ENCODE assay signal across 8 mouse cellular contexts in the genomic region with DNA sequence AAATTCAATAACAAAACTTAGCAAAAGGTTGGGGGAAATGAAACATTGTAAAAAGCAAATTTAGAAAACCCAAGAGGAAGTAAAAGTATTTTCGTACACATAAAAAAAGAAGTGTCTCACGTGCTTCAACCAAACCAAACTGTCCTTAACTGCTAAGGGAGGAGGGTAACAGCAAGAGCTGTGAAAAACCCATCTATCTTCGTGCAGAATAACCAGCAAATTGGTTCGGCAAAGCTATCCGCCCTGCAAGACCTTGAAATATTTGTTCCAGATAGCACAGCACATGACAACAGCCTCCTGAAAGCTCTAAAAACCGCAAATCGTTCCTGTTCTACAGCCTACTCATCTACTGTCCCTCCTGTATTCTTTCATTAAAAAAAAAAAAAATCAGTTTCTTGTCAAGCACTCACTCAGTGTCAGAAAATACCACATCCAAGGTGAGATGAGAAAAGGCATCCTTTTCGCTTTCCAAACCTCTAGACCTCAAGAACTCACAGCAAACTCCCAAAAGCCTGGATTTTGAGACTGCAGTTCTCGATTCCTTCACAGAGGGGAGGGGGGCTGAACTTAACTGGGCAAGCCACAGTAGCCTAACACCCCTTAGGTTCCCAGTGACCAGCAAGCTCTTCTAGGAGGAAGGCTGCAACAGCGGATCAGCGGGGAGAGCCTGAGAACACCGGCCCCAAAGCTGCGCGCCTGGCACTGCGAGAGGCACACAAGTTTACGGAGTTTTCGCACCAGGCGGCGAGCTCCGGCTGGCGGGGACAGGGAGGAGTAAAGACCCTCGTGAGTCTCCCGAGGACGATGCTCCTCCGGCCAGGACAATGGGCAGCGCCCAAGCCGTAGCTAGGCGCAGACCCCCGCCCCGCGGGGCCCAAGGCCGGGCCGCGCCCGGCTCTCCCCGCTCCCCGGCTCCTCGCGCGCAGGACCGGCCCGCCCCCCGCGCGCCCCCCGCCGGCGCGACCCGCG. TPM values are rescaled to one million over a fixed set of nuclear protein-coding genes. Genes with fewer than 3 reads are reported as not detected.
DNase-seq lines count a peak whose midpoint lies in the region; ATAC-seq lines count a peak whose summit lies in the region.

No protein-coding gene starts in this region.

- H3K9ac ChIP-seq in heart, embryonic 11.5 days (ENCODE audit: low read depth, low read length) = peak overlapping the region; percentile 78
- peak overlapping the region; percentile 84 for H3K9ac ChIP-seq in midbrain, embryonic 13.5 days (replicated peaks)

- peaks cover 28% of the 10 kb centered on the region for H3K4me1 ChIP-seq in heart, embryonic 11.5 days (ENCODE audit: control insufficient read depth, insufficient read depth, low read length)
- peaks cover 47% of the 10 kb centered on the region for H3K4me1 ChIP-seq in midbrain, embryonic 13.5 days (replicated peaks)

- H3K4me2 ChIP-seq in heart, embryonic 11.5 days = peak overlapping the region; percentile 87
- peak overlapping the region; percentile 85 for H3K4me2 ChIP-seq in midbrain, embryonic 13.5 days (replicated peaks)

- 2% methylated on average over 40 of the region's 51 CpGs for WGBS in heart, embryonic 11.5 days (ENCODE audit: insufficient replicate concordance)
- 4% methylated on average over 47 of the region's 51 CpGs for WGBS in midbrain, embryonic 13.5 days

- no peaks in the 10 kb centered on the region for H3K27me3 ChIP-seq in heart, embryonic 11.5 days (ENCODE audit: control insufficient read depth, insufficient read depth, low read length)
- no peaks in the 10 kb centered on the region for H3K27me3 ChIP-seq in midbrain, embryonic 13.5 days

- peak; percentile 71 for DNase-seq in cerebellum, adult 9-10 months
- no peak for DNase-seq in cerebellum, postnatal 14 days
- DNase-seq in c-Kit-negative CD71-positive TER-119-positive erythroid progenitor cells, embryonic 14.5 days (ENCODE audit: low read depth, low spot score) = peak; percentile 24
- peak; percentile 42 to 44 for DNase-seq in layer of hippocampus, postnatal 25 days (ENCODE audit: extremely low spot score in 1 of 2, low spot score in 1 of 2)
- DNase-seq in urinary bladder, postnatal 25 days (ENCODE audit: low spot score) = peak; percentile 46

- peak; percentile 14 for ATAC-seq in CD4-positive, CD25-positive, alpha-beta regulatory T cell, adult 4 months
- ATAC-seq in heart, embryonic 11.5 days (replicated peaks; ENCODE audit: insufficient number of reproducible peaks, low FRiP score, low TSS enrichment) = peak; percentile 49
- peak; percentile 86 for ATAC-seq in midbrain, embryonic 13.5 days

- H3K9me3 ChIP-seq in heart, embryonic 11.5 days (replicated peaks; ENCODE audit: control insufficient read depth, low read length) = no peaks in the 10 kb centered on the region
- H3K9me3 ChIP-seq in midbrain, embryonic 13.5 days = no peaks in the 10 kb centered on the region

- no peaks in the 10 kb centered on the region for H3K36me3 ChIP-seq in heart, embryonic 11.5 days (ENCODE audit: control insufficient read depth, insufficient read depth, low read length)
- 0 out of 2 replicates have a peak, but pooled peaks cover 2% of the 10 kb centered on the region for H3K36me3 ChIP-seq in midbrain, embryonic 13.5 days

- H3K27ac ChIP-seq in heart, embryonic 11.5 days (ENCODE audit: low read depth, low read length) = peak overlapping the region; percentile 82
- H3K27ac ChIP-seq in midbrain, embryonic 13.5 days = peak overlapping the region; percentile 90

- peak overlapping the region; percentile 71 for H3K4me3 ChIP-seq in heart, embryonic 11.5 days (ENCODE audit: low read depth, low read length)
- peak overlapping the region; percentile 77 for H3K4me3 ChIP-seq in midbrain, embryonic 13.5 days (replicated peaks)

RNA-seq across cellular contexts. Expression of gene Lcmt1, which starts 0.5 kb away (rescaled TPM):
- 10 to 100 TPM; 25.5 to 32.4 TPM for polyA plus RNA-seq in CD4-positive, CD25-positive, alpha-beta regulatory T cell, adult 4 months (2017; shearing (Covaris generic))
- polyA plus RNA-seq in heart, embryonic 11.5 days (2014; fragmentation: Nextera tagmentation; extraction: Ambion mirVana) = 40.6 and 47.4 TPM in 2 replicates
- total RNA-seq in layer of hippocampus, postnatal 25 days (2021) = 10 to 100 TPM; 86.5 to 92.1 TPM
- 85.3 and 89.9 TPM in 2 replicates for polyA plus RNA-seq in midbrain, embryonic 13.5 days (2015; fragmentation: Nextera tagmentation; extraction: Ambion mirVana)

RNA-seq across cellular contexts. Expression of gene Arhgap17, which starts 0.7 kb away (rescaled TPM):
- 10 to 100 TPM; 22.5 to 22.7 TPM for polyA plus RNA-seq in CD4-positive, CD25-positive, alpha-beta regulatory T cell, adult 4 months (2017; shearing (Covaris generic))
- polyA plus RNA-seq in heart, embryonic 11.5 days (2014; fragmentation: Nextera tagmentation; extraction: Ambion mirVana) = 21.1 and 23.0 TPM in 2 replicates
- total RNA-seq in layer of hippocampus, postnatal 25 days (2021) = 10 to 100 TPM; 22.8 to 32.6 TPM
- 12.7 and 13.6 TPM in 2 replicates for polyA plus RNA-seq in midbrain, embryonic 13.5 days (2015; fragmentation: Nextera tagmentation; extraction: Ambion mirVana)

Comparison
In these comparisons a context has a peak if more than half of its experiments do, and no peak if none do; other contexts are left out.
1. DNase-seq: peak in cerebellum, adult 9-10 months (single experiment), c-Kit-negative CD71-positive TER-119-positive erythroid progenitor cells, embryonic 14.5 days (single experiment), layer of hippocampus, postnatal 25 days (2 of 2) and urinary bladder, postnatal 25 days (single experiment); none in cerebellum, postnatal 14 days (0 of 2).
2. ATAC-seq: peak in every context shown above with its lines; median percentile 86 in midbrain, embryonic 13.5 days; 49 in heart, embryonic 11.5 days; 14 in CD4-positive, CD25-positive, alpha-beta regulatory T cell, adult 4 months.